Mouse (Mus musculus): ENCODE measurements around the gene Gm8113.
"Not testable (repeated sequence)": the region's sequence is repeated elsewhere in the genome, so short reads cannot be mapped to it uniquely, and the experiment has no call there.

The Gm8113 gene

GRCm38 (mm10) chr14:43924688-43925403 is at the start of gene Gm8113:
Gene Gm8113 (plus strand): TSS chr14:43925390.
- DNase-seq (ENCODE audit: low spot score) = peak; percentile 94

GRCm38 (mm10) chr14:43875417-43875816 is 49.8 kb upstream of the Gm8113 start, which contains the start of gene Ear1:
Gene Ear1 (minus strand): TSS chr14:43875517.
- DNase-seq (ENCODE audit: low spot score) = not testable (repeated sequence)

DNA sequence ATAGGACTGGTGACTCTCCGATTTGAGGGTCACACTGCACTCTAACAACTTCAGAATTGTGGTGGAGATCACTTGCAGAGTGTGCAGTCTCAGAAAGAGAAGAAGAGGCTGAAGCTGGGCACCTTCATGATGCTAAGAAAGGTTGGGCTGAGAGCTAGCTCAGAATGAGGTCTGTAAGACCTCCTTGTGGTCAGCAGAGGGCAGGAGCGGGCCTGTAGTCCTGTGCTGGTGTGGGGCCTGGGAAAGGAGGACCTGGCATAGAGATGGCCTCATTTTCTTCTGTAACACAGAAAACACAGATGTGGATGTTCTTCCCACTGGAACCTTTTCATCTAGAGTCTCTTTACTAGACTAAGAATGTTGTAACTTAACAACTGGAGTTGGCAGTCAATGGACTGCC is 47.4 kb upstream of the Gm8113 start:
- not testable (repeated sequence) for DNase-seq (ENCODE audit: low spot score)

GRCm38 (mm10) chr14:43879966-43880545 is 45.1 kb upstream of the Gm8113 start:
- not testable (repeated sequence) for DNase-seq (ENCODE audit: low spot score)

- not testable (repeated sequence) for DNase-seq (ENCODE audit: low spot score)
Observed at GRCm38 (mm10) chr14:43886235-43886634, 39.0 kb upstream of the Gm8113 start.

DNA sequence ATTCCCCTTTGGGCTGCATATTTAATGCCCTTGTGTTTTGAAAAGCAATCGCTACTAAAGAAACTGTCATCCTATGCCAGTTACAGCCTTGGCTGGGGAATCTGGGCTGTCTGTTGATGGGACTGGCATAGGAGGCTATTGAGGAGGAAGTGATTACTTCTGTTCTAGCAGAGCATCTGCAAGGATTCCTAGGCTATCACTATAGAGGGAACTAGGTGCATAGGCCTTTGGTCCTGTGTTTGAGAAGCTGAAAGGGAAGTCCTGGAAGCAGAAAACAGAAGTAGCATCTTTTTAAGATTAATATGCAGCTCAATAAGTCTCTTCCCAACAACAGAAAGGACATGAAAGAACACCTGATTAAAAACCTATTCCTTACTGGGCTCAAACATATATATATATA is 33.9 kb upstream of the Gm8113 start:
- not testable (repeated sequence) for DNase-seq (ENCODE audit: low spot score)

DNA sequence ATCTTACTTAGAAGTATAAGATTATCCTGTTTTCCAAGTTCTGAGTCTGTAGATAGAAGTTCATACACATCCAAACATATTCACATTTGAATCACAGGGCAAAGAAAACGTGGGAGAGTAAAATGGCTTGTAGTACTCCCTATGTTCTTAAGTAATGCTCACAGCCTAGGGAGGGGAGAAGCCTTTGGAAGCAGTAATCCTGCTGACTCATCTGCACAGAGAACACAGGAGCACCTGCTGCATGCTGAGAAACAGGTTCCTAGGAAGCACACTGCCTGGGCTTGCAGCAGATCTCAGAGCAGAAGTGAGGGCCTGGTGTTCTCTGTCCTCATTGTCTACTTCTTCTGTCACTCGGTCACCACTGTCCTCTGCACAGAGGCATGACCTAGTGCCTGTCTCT is 29.8 kb upstream of the Gm8113 start:
- DNase-seq (ENCODE audit: low spot score) = not testable (repeated sequence)

- not testable (repeated sequence) for DNase-seq (ENCODE audit: low spot score)
Observed at GRCm38 (mm10) chr14:43898577-43898976, 26.6 kb upstream of the Gm8113 start.

- not testable (repeated sequence) for DNase-seq (ENCODE audit: low spot score)
Observed at GRCm38 (mm10) chr14:43918214-43918613, 7.0 kb upstream of the Gm8113 start.

DNA sequence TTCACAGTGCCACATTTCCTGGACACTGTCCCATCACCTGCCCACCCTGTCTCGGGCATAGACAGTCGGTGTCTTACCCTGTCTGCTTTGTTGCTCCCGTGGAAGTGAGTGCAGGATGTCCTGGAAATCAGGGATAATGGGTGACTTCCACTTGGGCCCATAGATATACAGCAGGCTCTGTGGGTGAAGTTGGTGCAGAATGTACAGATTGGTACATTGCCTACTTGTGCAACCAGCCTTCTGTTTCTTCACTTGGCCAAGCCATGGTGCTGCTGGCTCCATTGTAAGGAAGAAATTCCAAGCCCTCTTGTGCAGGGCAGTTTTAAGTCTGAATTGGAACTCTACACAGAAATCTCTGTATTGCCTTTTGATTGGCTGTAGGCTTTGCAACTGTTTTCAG is 1.7 kb upstream of the Gm8113 start, which contains the start of gene Ear10:
Gene Ear10 (minus strand): TSS at position 101 of the 400 bp plus-strand sequence.
- DNase-seq (ENCODE audit: low spot score) = not testable (repeated sequence)

DNA sequence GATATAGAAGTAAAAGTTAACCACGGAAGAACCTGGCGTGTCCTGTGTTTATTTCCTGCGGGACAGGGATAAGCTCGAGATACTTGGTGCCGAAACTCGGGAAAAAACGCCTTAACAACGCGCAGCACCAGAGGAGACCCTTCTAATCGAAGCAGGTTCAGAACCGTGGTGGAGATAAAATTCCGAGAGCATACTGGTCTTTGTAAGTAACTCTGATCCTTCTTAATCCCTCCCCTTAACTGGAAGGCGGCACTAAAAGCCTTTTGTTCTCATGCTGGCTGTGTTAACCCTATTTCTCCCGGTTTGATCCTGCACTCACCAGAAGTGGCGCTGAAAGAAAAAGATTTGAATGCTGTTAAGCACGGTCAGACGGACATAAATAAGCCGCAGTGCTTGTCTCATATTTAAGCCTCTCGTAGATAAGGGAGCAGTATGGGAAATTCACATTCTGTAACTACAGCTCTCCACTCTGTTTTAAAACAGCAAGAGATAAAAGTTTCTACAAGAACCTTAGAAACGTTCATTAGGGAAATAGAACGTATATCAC is 287 bp downstream of the Gm8113 start:
- peak; percentile 70 for DNase-seq (ENCODE audit: low spot score)

DNA sequence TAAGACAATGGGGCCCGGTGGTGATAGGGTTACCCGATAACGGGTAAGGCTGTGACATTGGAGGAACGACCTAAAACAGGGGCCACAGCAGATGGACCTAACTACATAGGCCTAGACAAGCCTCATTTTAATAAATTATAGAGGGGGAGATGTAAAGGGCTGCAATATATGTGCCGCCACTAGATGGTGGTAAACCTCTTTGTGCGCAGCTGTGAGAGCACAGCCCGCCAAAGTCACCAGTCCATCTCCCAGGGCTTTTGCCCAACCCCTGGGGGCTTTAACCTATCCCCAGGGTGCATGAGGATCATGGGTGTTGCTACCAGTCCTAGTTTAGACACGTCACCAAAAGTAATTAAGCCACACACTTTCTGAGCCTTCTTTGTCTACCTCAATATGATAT is 7.8 kb downstream of the Gm8113 start:
- peak; percentile 81 for DNase-seq (ENCODE audit: low spot score)

DNA sequence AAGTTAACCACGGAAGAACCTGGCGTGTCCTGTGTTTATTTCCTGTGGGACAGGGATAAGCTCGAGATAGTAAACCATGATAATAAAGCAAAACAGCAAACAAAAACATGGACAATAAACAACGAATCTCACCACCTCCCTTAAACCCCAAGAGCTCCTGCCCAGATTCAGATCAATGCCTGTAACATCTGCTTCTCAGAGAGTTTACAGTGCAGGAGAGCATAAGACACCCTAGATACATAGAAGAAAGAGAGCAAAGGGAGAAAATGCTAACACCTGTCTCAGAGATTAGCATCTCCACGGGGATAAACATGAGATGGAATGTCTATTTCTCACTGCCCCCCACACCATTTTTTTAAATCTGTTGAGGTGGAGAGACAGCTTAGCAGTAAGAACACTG is 8.2 kb downstream of the Gm8113 start:
- not testable (repeated sequence) for DNase-seq (ENCODE audit: low spot score)

DNA sequence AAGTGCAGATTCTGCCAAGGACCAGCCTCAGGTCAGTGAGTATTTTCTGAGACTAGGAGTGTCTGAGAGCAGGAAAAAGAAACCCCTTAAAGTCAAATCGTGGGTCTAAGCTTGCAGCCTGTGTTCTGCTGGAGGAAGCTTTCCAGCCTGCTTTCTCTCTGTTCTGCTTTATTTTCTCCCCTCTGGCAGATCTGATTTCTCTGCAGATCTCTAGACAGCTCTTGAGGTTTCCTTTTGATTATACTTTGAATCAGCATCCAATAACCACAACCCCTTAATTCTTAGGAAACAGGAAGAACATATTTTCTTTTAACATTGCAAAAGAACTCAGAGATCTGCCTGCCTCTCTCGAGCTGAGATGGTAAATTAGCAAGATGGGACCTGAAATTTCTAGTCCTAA is 28.2 kb downstream of the Gm8113 start:
- not testable (repeated sequence) for DNase-seq (ENCODE audit: low spot score)

- not testable (repeated sequence) for DNase-seq (ENCODE audit: low spot score)
Observed at GRCm38 (mm10) chr14:43955074-43955473, 29.9 kb downstream of the Gm8113 start.

- not testable (repeated sequence) for DNase-seq (ENCODE audit: low spot score)
Observed at GRCm38 (mm10) chr14:43956769-43957168, 31.6 kb downstream of the Gm8113 start, which contains the start of gene Ang5. Gene Ang5 (plus strand): TSS chr14:43957069.
